10 mouse cellular contexts compared by ENCODE assay signal in the genomic region with DNA sequence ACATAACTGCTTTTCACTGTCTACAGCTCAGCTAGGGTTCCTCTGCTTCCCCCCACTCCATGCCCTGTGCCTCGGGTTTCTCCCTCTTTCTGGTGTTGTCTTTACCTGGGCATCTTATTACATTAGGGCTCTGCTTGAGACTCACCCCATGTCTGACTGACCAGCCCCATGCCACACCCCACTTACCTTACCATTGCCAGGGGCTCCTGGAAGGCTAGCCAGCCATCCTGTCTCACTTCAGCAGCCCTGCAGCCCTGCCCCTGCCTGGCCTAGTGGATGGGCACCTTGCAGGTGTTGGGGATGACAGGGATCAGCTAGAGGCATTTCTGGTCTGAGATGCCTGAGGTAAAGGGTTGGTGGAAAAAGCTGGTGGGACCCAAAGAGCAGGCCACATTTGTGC. TPM values are rescaled to one million over a fixed set of nuclear protein-coding genes. Genes with fewer than 3 reads are reported as not detected.
DNase-seq lines count a peak whose midpoint lies in the region; ATAC-seq and TF ChIP-seq lines count a peak whose summit lies in the region.
"Had no signal": no experiment of that assay in that cellular context is flagged by ENCODE, and none has a peak within 500 bp of the region (broad histone marks: within the 10 kb centered on the region; RNA-seq: fewer than 3 reads in every experiment).

No protein-coding gene starts in this region.

- no peak for TF ChIP-seq CTCF in E14TG2a.4 (conservative IDR thresholded peaks at IDR 0.05; ENCODE audit: low read length)
- no peak for TF ChIP-seq CTCF in liver, embryonic 14.5 days (IDR thresholded peaks at IDR 0.05; ENCODE audit: low read depth)

- peak overlapping the region; percentile 54; the same call in 1 of the 2 replicates for H3K4me3 ChIP-seq in heart, embryonic 11.5 days (ENCODE audit: low read depth, low read length)
- H3K4me3 ChIP-seq in E14TG2a.4 (replicated peaks; ENCODE audit: low read length) = 0 out of 2 replicates have a peak overlapping the region, but pooled peaks have one; percentile 79
- H3K4me3 ChIP-seq in forebrain, embryonic 15.5 days = peak overlapping the region; percentile 61; the same call in 1 of the 2 replicates
- peak overlapping the region in 1 of 2 experiments; percentile 48; a peak in 2 of 4 replicates for H3K4me3 ChIP-seq in liver, embryonic 14.5 days (ENCODE audit: insufficient read depth in 1 of 2, low read depth in 2 of 2, low read length in 2 of 2)

- peak overlapping the region; percentile 92 for H3K4me2 ChIP-seq in heart, embryonic 11.5 days
- H3K4me2 ChIP-seq in forebrain, embryonic 15.5 days (replicated peaks) = peak overlapping the region; percentile 79
- peak overlapping the region; percentile 70 for H3K4me2 ChIP-seq in liver, embryonic 14.5 days (ENCODE audit: low read depth)

- H3K36me3 ChIP-seq in heart, embryonic 11.5 days (ENCODE audit: control insufficient read depth, insufficient read depth, low read length) = peaks cover 30% of the 10 kb centered on the region
- peaks cover 57% of the 10 kb centered on the region for H3K36me3 ChIP-seq in E14TG2a.4 (ENCODE audit: insufficient read depth, low read length)
- H3K36me3 ChIP-seq in forebrain, embryonic 15.5 days = peaks cover 26% of the 10 kb centered on the region
- H3K36me3 ChIP-seq in liver, embryonic 14.5 days (replicated peaks; ENCODE audit: control insufficient read depth, insufficient read depth, low read depth) = peaks cover 9% of the 10 kb centered on the region

- peaks cover 12% of the 10 kb centered on the region; the same call in 1 of the 2 replicates for H3K4me1 ChIP-seq in heart, embryonic 11.5 days (ENCODE audit: control insufficient read depth, insufficient read depth, low read length)
- H3K4me1 ChIP-seq in E14TG2a.4 (replicated peaks; ENCODE audit: low read depth, low read length) = peaks cover 56% of the 10 kb centered on the region
- peaks cover 11% of the 10 kb centered on the region for H3K4me1 ChIP-seq in forebrain, embryonic 15.5 days
- peaks cover 11 to 19% of the 10 kb centered on the region in 2 experiments for H3K4me1 ChIP-seq in liver, embryonic 14.5 days (replicated peaks; ENCODE audit: control insufficient read depth in 2 of 2, insufficient read depth in 2 of 2, low read length in 1 of 2)

- no peak for ATAC-seq in heart, embryonic 11.5 days (replicated peaks; ENCODE audit: insufficient number of reproducible peaks, low FRiP score, low TSS enrichment)
- ATAC-seq in forebrain, embryonic 15.5 days (replicated peaks) = no peak
- no peak for ATAC-seq in liver, embryonic 14.5 days (ENCODE audit: insufficient read depth)
- no peak for ATAC-seq in frontal cortex, adult (ENCODE audit: low TSS enrichment)

- H3K27me3 ChIP-seq in heart, embryonic 11.5 days (ENCODE audit: control insufficient read depth, insufficient read depth, low read length) = no peaks in the 10 kb centered on the region
- H3K27me3 ChIP-seq in E14TG2a.4 (ENCODE audit: insufficient read depth, low read length) = peaks cover 10% of the 10 kb centered on the region
- no peaks in the 10 kb centered on the region for H3K27me3 ChIP-seq in forebrain, embryonic 15.5 days
- H3K27me3 ChIP-seq in liver, embryonic 14.5 days (ENCODE audit: control insufficient read depth, insufficient read depth, low read length) = no peaks in the 10 kb centered on the region
- H3K27me3 ChIP-seq: CH12.LX had no signal

- DNase-seq in heart, postnatal 4 days = no peak
- DNase-seq in liver, embryonic 14.5 days (ENCODE audit: low read depth in 3 of 3, low spot score in 3 of 3) = no peak
- DNase-seq in thymus, postnatal 0 days (ENCODE audit: low spot score) = no peak
- DNase-seq in testis, postnatal 14 days (ENCODE audit: low spot score) = no peak
- DNase-seq: thymus, postnatal 25 days had no signal

- H3K9ac ChIP-seq in heart, embryonic 11.5 days (ENCODE audit: low read depth, low read length) = peak overlapping the region; percentile 70; the same call in 1 of the 2 replicates
- H3K9ac ChIP-seq in forebrain, embryonic 15.5 days (replicated peaks) = peak overlapping the region; percentile 69
- peak overlapping the region; percentile 35 for H3K9ac ChIP-seq in liver, embryonic 14.5 days (replicated peaks)

- H3K9me3 ChIP-seq in heart, embryonic 11.5 days (replicated peaks; ENCODE audit: control insufficient read depth, low read length) = no peaks in the 10 kb centered on the region
- no peaks in the 10 kb centered on the region for H3K9me3 ChIP-seq in E14TG2a.4 (ENCODE audit: low read length)
- H3K9me3 ChIP-seq in forebrain, embryonic 15.5 days = no peaks in the 10 kb centered on the region
- no peaks in the 10 kb centered on the region for H3K9me3 ChIP-seq in liver, embryonic 14.5 days (ENCODE audit: control insufficient read depth, low read length)

- no peak overlapping the region for H3K27ac ChIP-seq in heart, embryonic 11.5 days (ENCODE audit: low read depth, low read length)
- H3K27ac ChIP-seq in forebrain, embryonic 15.5 days (replicated peaks) = no peak overlapping the region
- no peak overlapping the region; the same call in 1 of the 2 replicates for H3K27ac ChIP-seq in liver, embryonic 14.5 days

- TF ChIP-seq EP300 in liver, embryonic 14.5 days (IDR thresholded peaks at IDR 0.05; ENCODE audit: low read depth) = no peak

- WGBS in heart, embryonic 11.5 days (ENCODE audit: insufficient replicate concordance) = 10% methylated on average over 1 of the region's 1 CpGs
- WGBS in forebrain, embryonic 15.5 days = 13% methylated on average over 1 of the region's 1 CpGs
- 41% methylated on average over 1 of the region's 1 CpGs for WGBS in liver, embryonic 14.5 days (ENCODE audit: insufficient replicate concordance)

RNA-seq across cellular contexts. Expression of a gene that starts 0.9 kb away (rescaled TPM):
- polyA plus RNA-seq in heart, embryonic 11.5 days (2014; fragmentation: Nextera tagmentation; extraction: Ambion mirVana) = 3.7 and 5.3 TPM in 2 replicates
- total RNA-seq in heart, postnatal 4 days (2021) = 1 to 10 TPM; 2.0 to 2.1 TPM
- 6.6 and 8.3 TPM in 2 replicates for polyA plus RNA-seq in forebrain, embryonic 15.5 days (2015; fragmentation: Nextera tagmentation; extraction: Ambion mirVana)
- 1.6 and 2.5 TPM in 2 replicates for polyA plus RNA-seq in liver, embryonic 14.5 days (2012; rRNA removed)
- polyA plus RNA-seq in liver, embryonic 14.5 days (2014; fragmentation: Nextera tagmentation; extraction: Ambion mirVana) = 2.6 and 3.4 TPM in 2 replicates
- 0.98 and 1.1 TPM in 2 replicates for polyA plus RNA-seq in thymus, postnatal 0 days (2015; fragmentation: Nextera tagmentation; extraction: Ambion mirVana)
- total RNA-seq: CH12.LX had no signal

RNA-seq across cellular contexts. Expression of a gene that starts 28.0 kb away (rescaled TPM):
- polyA plus RNA-seq in heart, embryonic 11.5 days (2014; fragmentation: Nextera tagmentation; extraction: Ambion mirVana) = 34.9 and 37.7 TPM in 2 replicates
- 10 to 100 TPM; 30.9 to 35.4 TPM for total RNA-seq in heart, postnatal 4 days (2021)
- polyA plus RNA-seq in forebrain, embryonic 15.5 days (2015; fragmentation: Nextera tagmentation; extraction: Ambion mirVana) = 30.6 and 32.7 TPM in 2 replicates
- 28.8 and 33.7 TPM in 2 replicates for polyA plus RNA-seq in liver, embryonic 14.5 days (2012; rRNA removed)
- 18.8 and 21.7 TPM in 2 replicates for polyA plus RNA-seq in liver, embryonic 14.5 days (2014; fragmentation: Nextera tagmentation; extraction: Ambion mirVana)
- polyA plus RNA-seq in thymus, postnatal 0 days (2015; fragmentation: Nextera tagmentation; extraction: Ambion mirVana) = 17.4 and 21.6 TPM in 2 replicates
